Mouse (Mus musculus) left cerebral cortex, adult 18-20 months (tissue): ENCODE measurements around the gene Tnp2. TPM values are rescaled to one million over a fixed set of nuclear protein-coding genes. Genes with fewer than 3 reads are reported as not detected.
"Not testable (repeated sequence)": the region's sequence is repeated elsewhere in the genome, so short reads cannot be mapped to it uniquely, and the experiment has no call there.

Experiments used
- DNase-seq, 2 experiments: peaks; one replicate each; pipeline ENCODE4 v3.0.0; 2021 to 2022; ENCODE audit warnings: low spot score in 2 of 2, mixed read lengths in 1 of 2
- long read RNA-seq, 2 experiments: library from polyadenylated mRNA; stranded (forward); transcript quantifications; one replicate each; pipeline ENCODE4 v2.0.0; 2021
- total RNA-seq, 2 experiments: library from RNA; stranded (reverse); gene quantifications; 2 replicates each; pipeline ENCODE4 v1.2.3; 2021

Gene Tnp2
- not detected for total RNA-seq
- long read RNA-seq, experiment 1, result 0 reads
- long read RNA-seq, experiment 2, result 0 reads

- DNase-seq, result no peak
Measured at GRCm38 (mm10) chr16:10788271-10788670, at the start of gene Tnp2. Tnp2 (minus strand) TSS chr16:10788660.

GRCm38 (mm10) chr16:10837903-10838302, 49.4 kb upstream of the Tnp2 start:
- no peak for DNase-seq

GRCm38 (mm10) chr16:10837250-10837649, 48.8 kb upstream of the Tnp2 start:
- DNase-seq, result no peak

GRCm38 (mm10) chr16:10836388-10836787, 47.9 kb upstream of the Tnp2 start:
- no peak for DNase-seq

DNA sequence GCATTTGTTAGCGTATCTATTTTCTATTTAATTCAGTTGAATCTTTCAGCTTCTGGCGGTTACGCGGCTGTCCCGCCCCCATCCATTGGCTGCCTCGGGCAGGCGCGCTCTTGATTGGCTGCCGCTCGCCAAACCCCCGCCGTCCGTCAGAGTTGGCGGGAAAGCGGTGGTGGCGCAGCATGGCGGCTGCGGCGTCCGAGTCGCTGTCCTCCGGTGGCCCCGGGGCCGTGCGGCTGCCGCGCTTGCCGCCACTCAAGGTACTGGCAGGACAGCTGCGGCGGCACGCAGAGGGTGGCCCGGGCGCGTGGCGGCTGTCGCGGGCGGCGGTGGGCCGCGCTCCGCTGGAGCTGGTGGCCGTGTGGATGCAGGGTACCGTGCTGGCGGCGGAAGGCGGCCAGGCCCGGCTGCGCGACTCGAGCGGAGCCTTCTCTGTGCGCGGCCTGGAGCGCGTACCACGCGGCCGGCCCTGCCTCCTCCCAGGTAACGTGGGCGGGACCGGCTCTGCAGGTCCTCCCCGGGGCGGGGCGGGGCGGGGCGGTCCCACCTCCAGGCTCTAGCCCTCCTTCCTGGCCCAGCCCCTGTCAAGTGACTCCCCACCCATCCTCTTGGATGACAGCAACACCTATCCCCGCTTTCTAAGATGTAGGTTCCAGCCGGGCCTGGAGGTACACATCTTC, 46.6 kb upstream of the Tnp2 start, which contains the start of gene Rmi2:
Rmi2 (plus strand) TSS at position 149 of the 677 bp plus-strand sequence.
- DNase-seq, result peak; percentile 78 to 84

- DNase-seq, result no peak
Measured at GRCm38 (mm10) chr16:10834542-10834910, 46.1 kb upstream of the Tnp2 start.

DNA sequence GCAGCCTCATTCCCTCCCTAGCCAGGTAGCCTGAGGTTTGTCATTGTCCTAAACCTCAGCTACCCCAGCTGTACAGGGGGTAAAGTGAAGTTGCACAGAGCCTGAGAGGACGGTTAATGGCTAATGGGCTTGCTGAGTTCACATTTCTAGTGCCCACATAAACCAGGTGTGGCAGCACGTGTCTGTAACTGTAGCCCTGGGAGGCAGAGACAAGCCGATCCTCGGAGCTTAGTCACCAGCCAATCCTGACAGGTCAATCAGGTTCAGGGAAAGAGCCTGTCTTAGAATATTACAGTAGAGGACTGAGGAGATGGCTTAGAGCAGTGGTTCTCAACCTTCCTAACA, 40.0 kb upstream of the Tnp2 start:
- DNase-seq, result no peak

GRCm38 (mm10) chr16:10827766-10828460, 39.5 kb upstream of the Tnp2 start:
- DNase-seq, result no peak

GRCm38 (mm10) chr16:10827269-10827668, 38.8 kb upstream of the Tnp2 start:
- no peak for DNase-seq

DNA sequence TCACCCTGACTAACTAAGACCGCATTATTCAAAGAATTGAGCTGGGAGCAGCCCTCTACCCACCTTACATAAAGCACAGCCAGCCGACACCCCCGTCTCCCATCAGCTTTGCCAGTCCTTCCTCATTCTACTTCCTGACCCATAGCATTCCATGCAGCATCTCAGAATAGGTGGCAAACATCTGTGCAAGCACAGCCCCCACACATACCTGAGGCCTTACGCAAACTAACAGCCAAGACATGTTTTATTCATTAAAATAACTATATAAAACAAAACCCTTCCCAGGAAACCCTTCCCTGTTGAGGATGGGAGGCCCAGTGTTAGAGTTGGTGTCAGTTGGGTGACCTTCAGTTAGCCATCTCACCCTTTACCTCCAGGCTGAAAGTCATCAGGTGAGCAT, 37.4 kb upstream of the Tnp2 start:
- no peak for DNase-seq

- DNase-seq, result no peak
Measured at GRCm38 (mm10) chr16:10824536-10824935, 36.1 kb upstream of the Tnp2 start.

DNA sequence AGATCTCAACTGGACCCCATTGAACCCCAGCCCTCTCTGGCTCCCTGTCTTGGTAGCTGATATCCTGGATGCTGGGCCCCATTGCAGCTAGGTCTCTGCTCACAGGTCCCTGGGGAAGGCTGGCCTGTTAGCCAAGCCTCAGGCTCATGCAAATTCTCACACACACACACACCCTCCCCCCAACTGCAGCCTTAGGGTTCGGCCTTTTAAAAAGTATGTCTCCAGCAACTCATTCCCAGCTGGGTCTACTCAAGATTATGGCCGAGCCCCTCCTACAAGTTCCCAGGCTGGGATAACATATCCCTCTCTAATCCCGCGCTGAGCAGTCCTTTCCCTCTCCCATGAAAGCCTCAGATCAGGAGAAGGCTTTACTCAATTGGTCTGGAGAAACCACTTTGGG, 32.9 kb upstream of the Tnp2 start:
- DNase-seq, result no peak

DNA sequence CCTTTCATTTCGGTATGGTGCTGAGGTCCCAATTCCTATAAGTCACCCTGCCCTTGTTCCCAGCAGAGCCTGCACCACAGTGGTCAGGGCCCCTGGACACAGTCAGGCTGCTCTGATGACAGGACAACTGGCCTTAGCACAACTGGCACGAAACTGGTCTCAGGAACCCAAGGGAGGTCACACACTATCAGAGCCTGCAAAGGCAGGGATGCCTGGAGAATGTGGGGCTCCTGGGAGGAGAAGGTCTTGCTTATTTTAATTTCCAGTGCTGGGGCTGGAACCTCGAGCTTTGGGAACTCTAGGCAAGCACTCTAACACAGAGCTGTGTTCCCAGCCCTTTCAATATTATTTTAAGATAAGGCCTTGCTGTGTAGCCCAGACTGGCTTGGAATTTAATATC, 31.5 kb upstream of the Tnp2 start:
- DNase-seq, result no peak

GRCm38 (mm10) chr16:10818579-10819135, 30.2 kb upstream of the Tnp2 start:
- no peak for DNase-seq

- no peak for DNase-seq
Measured at GRCm38 (mm10) chr16:10814864-10815263, 26.4 kb upstream of the Tnp2 start.

- no peak for DNase-seq
Measured at GRCm38 (mm10) chr16:10813726-10814125, 25.3 kb upstream of the Tnp2 start.

GRCm38 (mm10) chr16:10812865-10813371, 24.5 kb upstream of the Tnp2 start, which contains the start of gene Gm11172:
Gm11172 (plus strand) TSS chr16:10812915.
- DNase-seq, result no peak

GRCm38 (mm10) chr16:10810376-10810775, 21.9 kb upstream of the Tnp2 start:
- no peak for DNase-seq

GRCm38 (mm10) chr16:10805789-10806527, 17.5 kb upstream of the Tnp2 start, which contains the start of gene Prm1:
Prm1 (minus strand) TSS chr16:10805839.
- no peak for DNase-seq

DNA sequence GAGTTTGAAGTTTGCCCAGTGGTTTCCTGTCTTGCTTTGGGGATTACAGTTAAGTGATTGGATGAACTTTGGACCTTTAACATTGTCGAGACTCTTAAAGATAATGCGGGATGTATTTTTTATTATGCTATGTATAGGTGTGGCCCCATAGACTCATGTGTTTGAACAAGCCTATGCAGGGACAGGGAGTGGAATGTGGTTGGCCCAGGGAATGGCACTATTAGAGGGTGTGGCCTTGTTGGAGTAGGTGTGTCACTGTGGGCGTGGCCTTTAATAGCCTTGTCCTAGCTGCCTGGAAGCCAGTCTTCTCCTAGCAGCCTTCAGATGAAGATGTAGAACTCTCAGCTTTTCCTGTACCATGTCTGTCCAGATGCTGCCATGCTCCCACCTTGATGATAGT, 14.0 kb upstream of the Tnp2 start:
- DNase-seq, result not testable (repeated sequence)

- DNase-seq, result no peak
Measured at GRCm38 (mm10) chr16:10796034-10796433, 7.6 kb upstream of the Tnp2 start, which contains the start of gene Prm2. Prm2 (minus strand) TSS chr16:10796134.
